Mouse (Mus musculus): ENCODE results near the gene Tars.

Tars gene

DNA sequence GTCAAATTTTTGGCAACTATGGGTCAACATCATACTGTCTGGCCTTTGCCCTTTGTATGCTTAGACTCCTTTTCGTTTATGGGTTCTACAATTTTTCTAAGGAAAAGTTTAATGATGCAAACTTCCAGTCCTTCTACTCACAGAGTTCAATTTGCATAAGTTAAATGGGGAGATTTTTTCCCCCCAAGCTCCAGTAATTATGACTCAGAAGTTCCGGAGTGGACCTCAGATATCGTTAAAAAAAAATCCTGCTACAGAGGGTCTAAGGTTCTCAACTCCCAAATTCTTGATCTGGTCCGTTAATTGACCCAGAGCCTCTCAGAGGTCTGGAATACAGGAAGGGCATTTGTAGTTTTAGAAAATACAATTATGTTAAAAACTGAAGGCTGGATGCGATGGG, 37.6 kb downstream of the Tars start:
- no peak for DNase-seq (ENCODE audit: low spot score in 2 of 2)

DNA sequence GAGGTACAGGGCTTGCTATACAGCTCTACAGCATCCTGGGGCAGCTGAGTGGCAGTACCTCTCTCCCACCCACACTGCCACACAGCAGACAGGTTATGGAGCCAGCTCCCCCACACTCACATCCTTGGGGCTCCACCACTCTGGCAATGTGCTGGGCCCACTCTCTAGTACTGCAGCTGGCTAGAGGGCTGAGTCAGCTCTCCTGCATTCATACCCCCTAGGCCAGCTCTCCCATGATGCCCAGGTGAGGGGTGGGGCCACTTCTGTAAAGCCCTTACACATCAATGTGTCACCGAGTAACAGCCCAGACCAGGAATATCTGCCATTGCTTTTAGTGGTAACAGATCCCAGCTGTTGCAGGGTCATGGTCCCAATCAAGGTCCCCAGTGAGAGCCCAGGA, 38.6 kb downstream of the Tars start:
- no peak for DNase-seq (ENCODE audit: low spot score in 2 of 2)

DNA sequence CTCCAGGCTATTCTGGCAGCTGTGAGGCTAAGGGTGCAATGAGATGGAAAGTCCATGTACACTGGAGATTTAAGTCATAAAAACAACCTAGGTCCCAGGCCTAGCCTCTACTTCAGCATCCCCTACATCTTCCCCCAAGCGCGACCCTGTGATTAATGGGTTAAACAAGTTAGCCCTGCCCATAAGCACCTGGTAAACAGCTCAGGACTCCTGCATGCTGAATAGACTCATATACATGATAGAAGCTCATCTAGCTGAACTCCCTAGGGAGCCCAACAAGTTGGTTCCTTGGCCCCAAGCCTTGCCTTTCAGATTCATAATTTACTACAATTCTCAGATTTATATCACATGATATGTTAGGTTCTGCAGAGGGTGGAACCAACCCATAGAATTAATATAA, 42.0 kb downstream of the Tars start:
- DNase-seq (ENCODE audit: low spot score in 2 of 2), result no peak

DNA sequence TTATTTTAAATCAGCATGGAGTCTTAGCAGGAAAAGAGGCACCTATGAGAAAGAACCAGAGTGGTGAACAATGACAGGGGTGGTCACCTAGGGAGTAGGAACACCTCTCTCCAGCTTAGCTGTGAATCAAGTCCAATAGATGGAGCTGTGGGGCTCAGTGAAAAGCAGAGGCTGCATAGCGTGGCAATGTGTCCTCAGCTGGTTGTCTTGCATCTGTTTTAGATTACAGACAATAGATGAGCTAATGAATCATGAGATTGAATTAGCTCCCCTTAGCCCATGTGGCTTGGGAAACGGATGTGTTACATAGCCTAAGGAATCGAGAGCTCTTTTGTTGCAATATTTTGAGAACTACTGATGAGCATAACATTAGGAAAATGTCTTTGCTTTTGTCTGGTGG, 43.6 kb downstream of the Tars start:
- no peak for DNase-seq (ENCODE audit: low spot score in 2 of 2)

DNA sequence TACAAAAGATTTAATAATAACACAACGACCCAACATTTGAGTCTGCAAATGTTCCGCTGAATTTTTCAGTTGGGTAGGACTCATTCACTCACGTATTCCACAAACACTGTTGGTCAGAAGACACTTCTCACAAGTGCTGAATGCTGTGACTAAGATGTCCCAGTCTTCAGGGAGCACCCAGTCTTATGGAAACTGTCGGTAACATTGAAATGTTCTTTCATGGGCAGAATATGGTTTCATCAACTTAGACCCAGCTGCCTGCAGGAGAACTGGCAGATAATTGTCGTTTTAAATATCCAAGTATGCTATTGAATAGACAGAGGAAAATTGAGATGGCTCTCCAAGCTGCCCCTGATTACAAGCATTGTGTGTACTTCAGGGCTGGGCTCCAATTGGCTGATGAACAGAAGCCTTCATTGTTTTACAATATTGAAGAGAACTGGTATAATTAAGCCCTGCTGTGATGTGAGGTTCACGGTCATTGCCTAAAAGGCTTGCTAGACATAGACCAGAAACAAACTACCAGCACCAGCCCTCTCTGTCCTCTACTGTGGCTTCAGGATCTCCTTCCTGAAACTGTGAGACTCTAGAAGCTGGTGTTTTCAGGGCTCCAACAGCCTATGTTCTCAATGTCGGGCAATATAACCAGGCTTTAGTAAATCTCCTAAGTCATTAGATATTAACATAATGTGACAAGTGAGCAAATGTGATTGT, 59.8 kb downstream of the Tars start:
- DNase-seq (ENCODE audit: low spot score in 2 of 2), result no peak

Data from thymus, postnatal 10 days (tissue).